Mouse (Mus musculus) neural tube, embryonic 14.5 days (tissue): ENCODE data around the gene Tsku. TPM values are rescaled to one million over a fixed set of nuclear protein-coding genes. Genes with fewer than 3 reads are reported as not detected.

ENCODE experiments used
- ATAC-seq: fragments of 200-750 bp; cut with Nextera tagmentation; 2 replicates; pipeline ENCODE4 v1.8.0; 2017; ENCODE audit warnings: low read depth, mild to moderate bottlenecking, moderate TSS enrichment, moderate library complexity
- H3K27ac ChIP-seq: fragments of 300-500 bp; sonication (generic); 2 replicates; pipeline ENCODE4 v1.5.1; 2014; ENCODE audit warnings: low read depth, mild to moderate bottlenecking, control low read depth, low read length, moderate library complexity, mixed read lengths
- H3K27me3 ChIP-seq: fragments of 300-500 bp; sonication (generic); 2 replicates; pipeline ENCODE4 v1.6.1; 2014; ENCODE audit warnings: low read length; ENCODE audit not compliant: control insufficient read depth, insufficient read depth
- H3K36me3 ChIP-seq: fragments of 300-500 bp; sonication (generic); 2 replicates; pipeline ENCODE4 v1.6.1; 2014; ENCODE audit warnings: low read length, mixed read lengths; ENCODE audit not compliant: control insufficient read depth, insufficient read depth
- H3K4me1 ChIP-seq: fragments of 300-500 bp; sonication (generic); 2 replicates; pipeline ENCODE4 v1.6.1; 2014; ENCODE audit warnings: low read length; ENCODE audit not compliant: control insufficient read depth, insufficient read depth
- H3K4me2 ChIP-seq: fragments of 300-500 bp; sonication (generic); 2 replicates; pipeline ENCODE4 v1.6.1; 2014; ENCODE audit warnings: mild to moderate bottlenecking, low read depth, low read length, control low read depth
- H3K4me3 ChIP-seq: fragments of 300-500 bp; sonication (generic); 2 replicates; pipeline ENCODE4 v1.5.1; 2014; ENCODE audit warnings: low read depth, low read length, control low read depth, mixed read lengths
- H3K9ac ChIP-seq: fragments of 300-500 bp; sonication (generic); replicated peaks from 2 replicates; pipeline ENCODE4 v1.6.1; 2014; ENCODE audit warnings: low read depth, mild to moderate bottlenecking, control low read depth, low read length, mixed read lengths
- H3K9me3 ChIP-seq: fragments of 300-500 bp; sonication (generic); 2 replicates; pipeline ENCODE4 v1.6.1; 2016; ENCODE audit warnings: low read length; ENCODE audit not compliant: control insufficient read depth
- WGBS: fragments of 180-500 bp; shearing (Covaris S2); extraction: QIAGEN DNeasy Blood & Tissue Kit; methylation state at CpG from one replicate; pipeline ENCODE4 v1.1.7; 2014; 5-methylcytosine and 5-hydroxymethylcytosine counted together
- polyA plus RNA-seq: library from polyadenylated mRNA; unstranded; fragments of >200 nt; fragmentation: Nextera tagmentation; extraction: Ambion mirVana; gene quantifications from 2 replicates; pipeline ENCODE4 v1.2.1, GENCODE M21; 2014

The Tsku gene
- polyA plus RNA-seq, 1 experiment from 2014 or later: 8.7 TPM

- Histone ChIP-seq H3K4me1 (peaks cover 8% of the 10 kb centered on the region; the same call in 1 of the 2 replicates), H3K9ac (no peak overlapping the region), H3K36me3 (no peaks in the 10 kb centered on the region), H3K9me3 (no peaks in the 10 kb centered on the region), H3K27me3 (no peaks in the 10 kb centered on the region), H3K27ac (no peak overlapping the region), H3K4me3 (no peak overlapping the region), H3K4me2 (no peak overlapping the region)
- ATAC-seq: no peak
- WGBS: 68% methylated on average over 6 of the region's 6 CpGs
These were observed 50.9 kb downstream of the Tsku start for GRCm38 (mm10) chr7:98310266-98310665.

- under 1% methylated on average over 53 of the region's 53 CpGs for WGBS
- peaks cover 8% of the 10 kb centered on the region; the same call in 1 of the 2 replicates for H3K4me1 ChIP-seq
These were observed 51.7 kb downstream of the Tsku start for GRCm38 (mm10) chr7:98309219-98310030.

DNA sequence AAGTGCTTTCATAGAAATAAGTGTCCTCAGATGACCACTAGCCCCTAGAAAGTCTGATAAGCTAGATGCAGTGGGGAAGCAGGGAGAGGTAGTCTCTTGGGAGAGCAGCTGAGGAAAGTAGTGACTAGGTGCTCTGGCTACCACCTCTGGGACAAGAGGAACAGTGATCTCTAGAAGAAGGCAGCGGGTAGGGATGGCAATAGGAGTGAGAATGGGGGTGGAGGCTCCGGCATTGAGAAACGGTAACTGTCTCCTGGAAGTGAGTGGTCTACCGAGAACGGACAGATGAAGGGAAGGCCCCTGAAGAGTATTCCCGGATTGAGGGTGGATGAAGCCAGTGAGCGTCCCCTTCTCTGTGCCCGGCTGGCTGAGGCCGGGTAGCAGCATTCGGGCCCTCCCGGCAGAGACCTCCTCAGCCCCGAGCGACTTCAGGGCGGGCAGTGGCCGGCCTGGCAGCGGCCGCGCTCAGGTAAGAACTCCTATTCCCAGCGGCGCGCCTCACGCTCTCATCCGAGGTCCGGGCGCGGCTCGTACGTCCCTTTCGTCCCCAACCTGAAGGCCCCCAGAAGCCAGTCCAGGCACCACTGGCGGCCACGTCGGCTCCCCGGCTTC lies 52.4 kb downstream of the Tsku start:
- no peaks in the 10 kb centered on the region for H3K9me3 ChIP-seq
- no peaks in the 10 kb centered on the region for H3K36me3 ChIP-seq
- peak overlapping the region; percentile 83 for H3K4me2 ChIP-seq
- H3K27me3 ChIP-seq: no peaks in the 10 kb centered on the region
- peaks cover 8% of the 10 kb centered on the region; the same call in 1 of the 2 replicates for H3K4me1 ChIP-seq
- H3K9ac ChIP-seq: peak overlapping the region; percentile 76
- ATAC-seq: no peak; the same call in none of the 2 replicates
- peak overlapping the region; percentile 83 for H3K4me3 ChIP-seq
- 1% methylated on average over 33 of the region's 33 CpGs for WGBS
- peak overlapping the region; percentile 57 for H3K27ac ChIP-seq

More at GRCm38 (mm10) chr7:98309219-98310030, 51.7 kb downstream of the Tsku start:
- peak overlapping the region; percentile 76 for H3K9ac ChIP-seq
- H3K9me3 ChIP-seq: no peaks in the 10 kb centered on the region
- peak overlapping the region; percentile 57 for H3K27ac ChIP-seq
- no peaks in the 10 kb centered on the region for H3K36me3 ChIP-seq
- H3K4me2 ChIP-seq: peak overlapping the region; percentile 83
- H3K4me3 ChIP-seq: peak overlapping the region; percentile 83
- H3K27me3 ChIP-seq: no peaks in the 10 kb centered on the region
- peak; percentile 99 for ATAC-seq

DNA sequence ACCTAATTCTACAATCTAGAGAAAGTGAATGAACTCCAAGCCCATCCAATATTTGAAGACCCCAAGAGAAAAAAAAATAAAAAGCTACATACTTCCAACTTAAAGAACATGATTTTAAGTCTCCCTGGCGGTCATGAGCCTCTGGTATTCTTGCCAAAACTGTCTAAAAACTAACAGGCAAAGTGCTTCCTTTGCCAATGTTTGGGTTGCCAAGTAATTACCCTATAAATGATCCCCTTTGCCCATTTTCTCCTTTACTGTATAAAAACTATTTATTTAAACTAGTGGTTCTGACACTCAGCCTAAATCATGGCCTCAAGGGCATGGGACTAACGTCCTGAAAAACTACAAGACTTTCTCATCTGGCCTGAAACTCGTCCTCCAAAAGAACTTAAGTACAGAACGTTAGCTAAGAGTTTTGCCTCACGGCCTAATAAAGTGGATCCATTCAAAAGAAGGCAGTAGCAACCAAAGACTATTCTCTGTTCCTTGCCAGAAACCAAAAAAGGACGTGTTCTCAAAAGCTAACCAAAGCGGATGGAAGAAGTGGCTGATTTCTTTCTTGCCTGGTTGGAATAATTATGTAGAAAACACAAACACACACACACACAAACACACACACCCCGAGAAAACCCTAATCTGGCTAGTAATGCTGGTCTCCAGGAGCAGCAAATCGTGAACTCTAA lies 53.1 kb downstream of the Tsku start:
- no peak for ATAC-seq
- no peaks in the 10 kb centered on the region for H3K36me3 ChIP-seq
- no peaks in the 10 kb centered on the region for H3K9me3 ChIP-seq
- no peak overlapping the region for H3K27ac ChIP-seq
- no peaks in the 10 kb centered on the region for H3K27me3 ChIP-seq
- WGBS: 39% methylated on average over 9 of the region's 9 CpGs
- H3K4me1 ChIP-seq: peaks cover 8% of the 10 kb centered on the region; the same call in 1 of the 2 replicates
- peak overlapping the region; percentile 83 for H3K4me3 ChIP-seq
- peak overlapping the region; percentile 76; the same call in 1 of the 2 replicates for H3K9ac ChIP-seq
- H3K4me2 ChIP-seq: peak overlapping the region; percentile 83

- no peak for ATAC-seq
- Histone ChIP-seq H3K27me3 (no peaks in the 10 kb centered on the region), H3K9me3 (no peaks in the 10 kb centered on the region), H3K4me1 (peaks cover 8% of the 10 kb centered on the region; the same call in 1 of the 2 replicates), H3K9ac (no peak overlapping the region), H3K36me3 (no peaks in the 10 kb centered on the region), H3K4me3 (no peak overlapping the region), H3K4me2 (peak overlapping the region; percentile 3; the same call in 1 of the 2 replicates), H3K27ac (no peak overlapping the region)
- WGBS: 95% methylated on average over 2 of the region's 2 CpGs
These were observed 53.7 kb downstream of the Tsku start for GRCm38 (mm10) chr7:98307411-98307810.

Other genes starting within 250 kb of the Tsku start
- 22.1 and 24.2 TPM in 2 replicates for gene Myo7a, start 241.8 kb downstream of the Tsku start, polyA plus RNA-seq
- gene Omp, start 215.8 kb downstream of the Tsku start, polyA plus RNA-seq: 0.32 and 0.40 TPM in 2 replicates
- 13.7 and 17.0 TPM in 2 replicates for gene Capn5, start 183.1 kb downstream of the Tsku start, polyA plus RNA-seq
- 0.40 and 0.63 TPM in 2 replicates for gene B3gnt6, start 161.8 kb downstream of the Tsku start, polyA plus RNA-seq
- gene Acer3, start 40.1 kb downstream of the Tsku start, polyA plus RNA-seq: 23.7 and 28.3 TPM in 2 replicates
- gene Gucy2d, start 79.1 kb upstream of the Tsku start, polyA plus RNA-seq: 0.37 TPM in 1 of 2 replicates, not detected in the other
- 1.5 and 4.8 TPM in 2 replicates for gene Lrrc32, start 128.0 kb upstream of the Tsku start, polyA plus RNA-seq